Mouse (Mus musculus): ENCODE measurements around the gene Sgms1. TPM values are rescaled to one million over a fixed set of nuclear protein-coding genes. Genes with fewer than 3 reads are reported as not detected.

The Sgms1 gene
- total RNA-seq, 1 experiment from 2014 or later: 62.6 TPM

DNA sequence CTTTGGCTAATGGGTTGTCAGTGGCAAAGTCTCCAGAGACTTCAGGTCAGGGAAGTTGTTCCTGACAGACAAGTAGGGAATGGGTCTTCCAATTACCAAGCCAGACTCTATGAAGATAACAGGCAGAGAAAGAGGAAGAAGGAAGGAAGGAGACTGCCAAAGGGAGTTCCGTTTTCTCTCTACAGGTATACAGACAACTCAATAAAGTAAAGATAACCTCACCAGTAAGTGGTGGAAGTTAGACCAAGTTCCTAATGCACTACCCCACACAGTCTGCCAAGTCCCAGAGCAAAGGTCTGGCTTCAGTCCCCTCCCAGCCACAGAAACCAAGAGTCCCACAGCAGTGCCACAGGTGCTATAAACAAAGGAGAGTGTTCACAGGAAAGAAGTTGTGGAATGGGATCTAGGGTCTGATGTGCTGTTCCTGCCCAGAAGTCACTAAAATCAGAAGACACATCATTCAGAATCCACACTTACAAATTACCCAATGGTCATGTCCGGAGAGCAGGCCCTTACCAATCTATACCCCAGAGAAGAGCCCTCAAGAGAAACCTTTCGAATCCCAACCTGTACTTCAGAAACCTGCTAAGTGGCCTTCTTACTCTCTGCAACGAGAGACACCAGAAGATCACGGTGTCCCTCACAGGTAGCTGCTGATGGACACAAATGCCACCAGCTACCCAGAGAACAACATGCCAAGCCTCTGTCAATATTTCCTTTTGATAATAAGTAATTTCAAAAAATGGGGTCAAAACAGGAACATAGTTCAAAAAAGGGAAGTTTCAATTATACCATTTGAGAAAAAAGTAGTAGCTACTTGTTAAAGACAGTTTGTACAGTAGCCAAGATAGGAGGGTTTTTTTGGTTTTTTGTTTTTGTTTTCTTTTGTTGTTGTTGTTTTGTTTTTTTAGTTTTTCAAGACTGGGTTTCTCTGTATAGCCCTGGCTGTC is 140.1 kb downstream of the Sgms1 start:
- no peak for DNase-seq

DNA sequence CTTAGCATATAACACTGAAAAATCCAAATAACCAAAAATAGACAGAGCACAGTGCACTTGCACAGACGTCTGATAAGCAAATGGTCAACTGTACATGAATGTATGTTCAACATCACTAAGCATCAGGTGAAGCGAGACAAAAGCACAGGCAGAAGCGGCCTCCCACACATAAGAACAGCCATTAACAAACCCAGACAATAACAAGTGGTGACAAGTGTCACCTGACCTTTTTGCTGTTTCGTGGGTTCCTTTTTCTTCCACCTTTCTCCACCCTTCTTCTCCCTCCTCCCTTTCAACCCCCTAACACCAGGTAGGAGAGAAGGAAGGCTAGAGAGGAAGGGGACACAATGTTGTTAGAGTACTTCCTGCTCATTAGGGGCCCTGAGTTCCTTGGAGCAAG is 144.6 kb downstream of the Sgms1 start:
- no peak for DNase-seq

DNA sequence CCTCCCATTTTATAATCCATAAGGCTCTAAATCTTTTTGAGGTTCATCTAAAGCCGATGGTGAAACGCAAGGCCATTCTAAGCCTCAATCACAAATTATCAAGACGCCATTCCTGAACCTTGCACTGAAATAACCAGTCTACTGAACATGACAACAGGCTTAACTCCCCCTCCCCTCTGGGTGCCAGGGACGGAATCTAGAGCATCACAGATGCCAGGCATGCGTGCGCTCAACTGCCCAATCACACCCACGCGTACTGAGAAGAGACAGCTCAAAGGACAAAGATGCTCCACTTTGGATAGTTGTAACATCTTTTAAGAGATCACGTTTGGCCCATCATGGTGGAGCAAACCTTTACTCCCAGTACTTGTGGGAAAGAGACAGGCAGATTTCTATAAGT is 146.3 kb downstream of the Sgms1 start:
- DNase-seq: no peak

DNA sequence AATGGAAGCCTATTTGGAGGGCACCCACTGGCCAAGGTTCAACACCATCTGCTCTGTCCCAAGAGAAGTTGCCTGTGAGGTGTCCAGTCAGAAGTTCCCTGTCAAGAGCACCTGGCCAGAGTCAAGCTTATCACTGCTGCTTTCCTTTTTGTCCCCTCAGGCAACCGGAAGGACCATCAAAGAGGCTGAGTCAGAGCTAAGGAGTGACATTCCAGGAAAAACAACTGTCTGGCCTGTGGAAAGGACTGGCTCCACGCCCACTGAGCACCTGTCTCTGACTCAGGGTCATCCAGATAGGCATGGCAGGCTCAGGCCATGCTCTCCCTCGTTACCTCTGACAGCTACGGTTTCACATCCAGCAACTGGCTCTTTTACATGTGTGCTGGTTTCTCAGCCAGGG is 147.4 kb downstream of the Sgms1 start:
- DNase-seq: no peak

DNA sequence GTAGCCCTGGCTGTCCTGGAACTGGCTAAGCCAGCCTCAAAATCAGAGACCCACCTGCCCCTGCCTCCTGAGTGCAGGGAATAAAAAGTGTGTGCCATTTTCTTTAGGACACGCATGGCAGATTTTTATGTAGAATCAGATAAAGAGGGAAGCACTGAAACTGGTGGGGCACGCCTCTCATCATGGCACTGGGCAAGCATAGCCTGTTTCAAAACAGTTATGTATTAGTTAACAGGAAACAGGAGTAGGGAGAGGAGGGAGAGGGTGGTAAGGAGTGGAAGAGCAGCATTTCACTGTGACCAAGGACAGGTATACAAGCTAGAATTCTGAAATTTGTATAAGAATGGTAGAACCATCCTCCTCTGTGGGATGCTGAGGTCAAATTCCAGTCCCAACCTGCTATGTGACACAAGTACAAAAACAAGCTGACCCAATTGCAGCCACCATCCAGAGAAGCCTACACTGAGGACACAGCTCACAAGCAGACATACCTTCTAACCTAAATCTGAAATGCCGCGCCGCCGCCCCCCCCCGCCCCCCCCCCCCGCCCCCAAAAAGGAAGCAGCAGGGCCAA is 149.0 kb downstream of the Sgms1 start:
- DNase-seq: no peak

DNA sequence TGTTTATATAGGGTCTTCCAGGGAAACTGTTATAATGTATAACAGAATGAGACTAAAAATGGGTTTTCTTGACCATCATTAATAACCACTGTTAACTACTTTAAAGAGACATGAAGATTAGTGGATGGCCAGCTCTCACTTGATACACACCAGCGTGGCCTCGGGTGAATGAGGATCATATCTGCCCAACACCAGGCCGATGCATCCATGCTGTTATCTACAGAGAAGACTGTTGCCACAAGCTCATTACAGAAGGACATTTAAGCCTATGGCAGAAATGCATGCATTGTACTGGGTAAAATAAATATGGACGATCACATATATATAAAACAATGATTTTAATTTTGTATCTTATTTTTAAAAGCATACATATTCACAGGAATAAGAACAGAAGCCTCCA is 149.6 kb downstream of the Sgms1 start:
- DNase-seq: no peak

DNA sequence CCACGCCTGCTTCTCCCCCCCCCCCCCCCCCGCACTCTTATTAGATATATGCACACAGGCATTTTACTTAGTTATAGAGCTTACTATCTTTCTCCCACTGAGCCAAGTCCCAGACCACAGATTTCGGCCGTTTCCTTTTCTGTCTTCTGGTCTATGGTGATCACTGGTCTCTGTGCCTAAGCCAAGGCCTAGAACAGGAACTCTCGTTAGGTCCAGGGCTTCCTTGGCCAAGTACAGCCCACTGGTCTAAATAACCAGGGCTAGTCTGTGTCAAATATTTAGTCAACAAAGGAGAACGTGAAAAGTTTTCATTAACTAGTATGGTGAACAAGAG is 150.1 kb downstream of the Sgms1 start:
- no peak for DNase-seq

DNA sequence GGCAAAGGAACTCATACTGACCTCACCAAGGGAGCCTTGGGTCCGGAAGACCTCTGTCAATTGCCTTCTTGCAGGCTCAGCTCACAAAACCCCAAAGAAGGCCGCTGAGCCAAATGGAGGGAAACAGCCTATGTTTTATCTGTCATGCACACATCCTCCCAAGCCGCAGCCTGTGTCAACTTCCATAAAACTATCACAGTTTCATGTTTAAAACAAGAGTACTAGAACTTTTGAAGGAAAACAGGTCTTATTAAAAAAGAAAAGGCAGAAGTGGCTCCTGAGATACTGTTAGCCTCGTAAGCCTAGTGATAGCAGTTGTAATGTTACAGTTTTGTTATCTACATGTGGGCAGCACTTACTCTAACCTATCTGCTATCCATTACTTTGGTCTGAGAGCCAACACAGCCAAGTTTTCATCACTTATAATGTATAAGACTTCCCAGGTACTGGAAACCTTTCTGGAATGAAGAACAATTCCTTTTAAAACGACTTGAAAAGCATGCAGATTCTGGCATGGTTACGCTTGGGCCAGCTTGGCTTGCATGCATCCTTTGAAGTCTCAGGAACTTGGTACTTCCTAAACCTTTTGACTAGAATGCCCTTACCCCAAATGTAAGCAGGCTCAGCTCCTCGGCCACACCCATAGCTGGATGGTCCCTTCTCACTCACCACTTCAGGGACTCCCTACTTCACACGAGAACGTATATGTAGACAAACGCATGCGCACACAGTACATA is 150.6 kb downstream of the Sgms1 start:
- no peak for DNase-seq

DNA sequence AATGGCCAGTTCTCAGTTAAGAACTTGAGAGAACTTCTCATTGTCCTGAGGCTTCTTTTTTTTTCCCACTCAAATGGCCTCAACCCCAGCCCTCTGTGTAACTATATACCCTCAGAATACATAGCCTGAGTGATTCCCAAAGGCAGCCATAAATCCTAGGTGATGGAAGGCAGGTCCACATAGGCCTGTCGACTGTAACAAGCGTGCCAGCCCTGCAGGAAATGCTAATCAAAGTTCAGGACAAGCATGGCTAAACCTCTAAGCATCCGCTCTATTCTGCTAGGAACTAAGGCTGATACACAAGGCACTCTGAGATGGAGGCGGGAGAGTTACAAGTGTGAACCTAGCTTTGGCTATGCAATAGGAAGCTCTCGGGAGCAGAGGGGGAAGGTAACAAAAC is 151.8 kb downstream of the Sgms1 start:
- DNase-seq: no peak

DNA sequence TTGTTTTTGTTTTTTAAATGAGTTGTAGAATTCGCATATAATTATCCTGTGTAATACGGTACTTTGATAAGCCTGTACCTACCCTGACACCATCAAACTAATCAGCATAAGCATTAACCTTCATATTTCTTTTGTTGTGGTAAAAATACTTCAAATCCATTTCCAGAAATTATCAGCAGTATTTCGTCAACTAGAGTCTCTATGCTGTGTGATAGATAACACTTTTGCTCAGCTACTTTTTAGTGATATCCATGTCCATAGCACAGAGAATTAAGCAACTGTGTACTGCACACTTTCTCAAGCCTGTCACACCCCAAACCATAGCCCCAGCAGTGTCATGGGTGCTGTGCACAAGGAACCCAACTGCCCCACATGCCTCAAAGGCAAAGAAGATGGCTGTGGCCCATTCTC is 152.3 kb downstream of the Sgms1 start:
- no peak for DNase-seq

DNA sequence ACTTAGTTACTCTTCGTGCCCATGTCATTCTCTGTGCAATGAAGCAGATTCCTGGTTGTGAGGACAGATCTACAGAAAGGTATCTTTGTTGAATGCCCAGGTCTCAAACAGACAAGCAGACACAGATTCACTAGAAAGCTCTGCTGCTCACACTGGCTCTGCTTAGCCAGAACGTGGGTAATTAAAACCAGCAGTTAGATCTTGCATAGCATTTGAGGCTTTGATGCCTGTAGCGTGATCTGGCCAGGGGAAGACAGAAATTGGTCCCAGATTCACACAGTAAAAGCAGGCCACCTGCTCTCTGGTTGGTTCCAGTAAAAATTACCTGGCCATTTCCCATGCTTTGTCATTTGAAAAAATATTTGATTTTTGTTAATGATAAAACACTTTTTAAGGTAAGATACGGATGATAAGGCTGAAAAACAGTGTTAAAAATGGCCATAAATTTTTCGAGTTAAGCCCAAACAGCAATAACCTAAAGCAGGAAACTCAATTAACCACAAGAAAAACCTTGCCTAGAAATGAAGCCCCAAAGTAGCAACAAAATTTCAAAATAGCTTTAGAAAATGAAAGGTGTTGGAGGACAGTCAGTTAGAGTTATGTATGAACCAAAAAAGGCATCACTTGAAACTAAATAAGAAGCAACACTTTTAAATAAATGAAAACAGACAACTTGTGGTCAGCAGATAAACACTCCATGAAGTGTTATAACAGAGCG is 154.6 kb downstream of the Sgms1 start:
- DNase-seq: no peak

DNA sequence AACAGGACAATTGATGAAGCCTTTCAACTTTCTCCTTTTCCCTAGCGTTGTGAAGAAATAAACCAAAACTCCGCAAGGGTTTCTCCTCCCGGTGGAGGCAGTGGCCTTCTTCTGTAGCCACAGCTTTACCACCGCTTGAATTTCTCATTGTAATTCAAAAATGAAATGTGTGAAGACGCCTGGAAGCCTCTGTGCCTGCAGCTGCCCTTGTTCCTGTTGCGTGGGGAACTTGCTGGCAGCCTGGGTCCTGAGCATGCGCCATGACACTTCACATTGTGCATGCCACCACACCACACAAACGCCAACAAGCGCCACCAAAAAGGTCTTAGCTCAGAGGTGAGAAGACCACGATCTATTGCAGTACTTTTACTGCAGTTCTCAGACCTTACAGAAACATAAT is 158.2 kb downstream of the Sgms1 start:
- DNase-seq: no peak

DNA sequence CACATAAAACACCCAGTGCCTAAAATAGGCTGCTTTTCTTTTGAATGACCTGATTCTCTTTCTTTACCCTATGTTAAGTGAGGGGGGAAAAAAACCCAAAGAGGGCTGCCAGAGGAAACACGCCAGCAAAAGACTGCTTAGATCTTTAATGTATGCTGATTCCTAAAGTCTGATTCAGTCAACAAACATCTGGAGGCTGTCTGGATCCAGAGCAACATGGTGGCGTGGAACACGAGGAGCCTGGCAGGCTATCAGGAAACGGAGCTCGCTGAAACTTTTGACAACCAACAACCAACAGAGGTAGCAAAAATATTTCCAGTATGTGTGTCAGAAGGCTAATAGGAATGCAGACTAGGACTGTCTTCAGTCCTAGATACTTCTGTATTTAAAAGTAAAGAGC is 158.7 kb downstream of the Sgms1 start:
- DNase-seq: no peak

DNA sequence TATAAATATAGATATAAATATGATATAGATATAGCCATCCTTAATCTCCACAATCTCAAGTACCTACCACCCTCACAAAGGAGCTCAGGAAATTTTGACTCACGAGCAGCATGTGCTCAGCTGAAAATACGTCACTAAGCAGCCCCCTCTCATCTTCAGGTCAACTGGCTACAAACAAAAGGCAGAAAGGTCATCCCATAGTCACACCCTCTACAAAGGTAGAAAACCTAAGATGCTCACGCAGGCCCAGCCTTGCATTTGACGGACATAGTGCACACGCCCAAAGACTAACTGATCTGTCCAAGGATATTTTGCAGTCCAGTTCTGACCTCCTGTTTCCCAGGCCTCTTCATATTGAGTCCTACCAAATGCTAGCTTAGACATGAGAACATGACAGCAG is 159.2 kb downstream of the Sgms1 start:
- no peak for DNase-seq

DNA sequence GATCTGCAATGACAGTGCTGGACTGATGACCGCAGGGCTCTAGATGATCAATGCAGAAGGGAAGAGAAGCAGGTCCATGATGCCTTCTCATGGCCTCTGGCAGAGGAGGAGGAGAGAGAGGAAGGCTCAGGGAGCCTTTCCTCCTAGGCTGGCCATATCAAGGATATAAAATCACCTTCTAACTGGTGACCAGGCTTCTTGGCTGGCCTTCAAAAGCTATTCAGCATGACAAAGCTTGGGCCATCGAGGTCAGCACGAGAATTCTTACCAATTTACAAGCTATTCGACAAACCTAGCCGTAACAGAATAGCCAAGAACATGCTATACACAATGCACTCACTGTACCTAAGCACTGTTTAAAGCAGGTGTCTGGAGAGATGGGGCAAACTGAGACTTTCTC is 159.7 kb downstream of the Sgms1 start:
- DNase-seq: peak; percentile 73

DNA sequence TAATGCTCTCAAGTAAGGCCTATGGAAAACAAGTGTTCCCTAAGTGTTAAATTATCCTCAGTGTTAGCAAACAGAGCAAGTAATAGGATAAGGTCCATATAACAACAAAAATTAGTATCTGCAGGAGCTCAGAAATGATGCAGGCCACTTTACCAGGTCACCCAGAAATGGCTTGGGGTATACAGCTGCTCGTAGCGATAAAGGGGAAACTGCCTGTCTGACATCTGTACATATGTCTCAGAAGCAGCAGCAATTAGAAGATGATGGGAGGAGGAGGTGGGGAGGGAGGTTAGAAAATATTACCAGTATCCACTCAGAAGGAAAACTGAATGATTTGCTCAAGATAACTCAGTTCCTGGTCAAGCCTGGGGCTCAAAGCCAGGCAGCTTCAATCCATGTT is 162.3 kb downstream of the Sgms1 start:
- DNase-seq: no peak

DNA sequence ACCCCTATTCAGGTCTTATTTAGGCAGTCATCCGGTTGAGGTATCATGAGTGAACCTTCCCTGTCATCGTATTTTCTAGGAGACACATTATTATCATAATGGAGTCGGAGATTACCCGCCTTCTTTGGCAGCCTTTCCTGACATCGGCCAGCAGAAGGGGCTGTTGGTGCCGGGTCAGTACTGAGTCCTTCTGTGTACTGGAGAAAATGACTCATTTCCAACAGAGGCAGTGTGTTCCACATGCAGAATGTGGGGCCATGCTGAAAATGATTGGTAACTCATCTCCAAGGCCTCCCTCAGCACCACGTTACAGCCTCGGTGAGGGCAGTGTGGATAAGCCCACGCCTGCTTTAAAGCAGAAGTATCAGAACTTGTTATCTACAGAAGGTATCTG is 164.4 kb downstream of the Sgms1 start:
- peak; percentile 69 for DNase-seq

DNA sequence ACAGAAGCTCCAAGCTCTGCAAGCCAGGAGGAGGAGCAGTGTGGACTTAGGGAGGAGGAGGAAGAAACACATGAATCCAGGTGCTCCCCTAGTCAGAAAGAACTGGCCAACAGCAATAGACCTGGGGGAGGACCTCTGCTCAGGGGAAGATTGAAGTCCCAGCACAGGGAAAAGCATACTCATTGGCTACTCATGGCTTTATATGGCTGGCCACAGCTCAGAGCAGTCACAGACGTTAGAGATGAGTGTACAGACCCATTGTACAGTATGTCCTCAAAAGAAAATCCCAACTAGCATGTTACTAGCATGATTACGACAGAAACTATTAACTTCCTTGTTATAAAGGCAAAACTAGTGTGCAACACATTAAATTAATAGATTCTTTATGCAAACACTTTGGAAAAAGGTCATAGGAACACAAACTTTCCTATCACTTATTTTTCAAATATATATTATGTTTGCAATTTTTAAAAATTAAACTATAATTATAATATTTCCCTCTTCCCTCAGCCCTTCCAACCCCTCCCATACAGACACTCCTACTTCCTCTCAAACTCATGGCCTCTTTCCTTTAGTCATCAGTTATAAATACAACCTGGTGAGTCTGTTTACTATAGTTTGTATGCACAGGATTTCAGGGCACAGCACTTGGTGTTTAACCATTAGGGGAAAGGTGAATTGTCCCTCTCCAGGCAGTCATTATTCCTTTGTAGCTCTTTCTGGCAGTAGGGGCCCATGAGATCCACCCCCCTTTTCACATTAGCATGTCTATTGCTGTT is 165.0 kb downstream of the Sgms1 start:
- no peak for DNase-seq

DNA sequence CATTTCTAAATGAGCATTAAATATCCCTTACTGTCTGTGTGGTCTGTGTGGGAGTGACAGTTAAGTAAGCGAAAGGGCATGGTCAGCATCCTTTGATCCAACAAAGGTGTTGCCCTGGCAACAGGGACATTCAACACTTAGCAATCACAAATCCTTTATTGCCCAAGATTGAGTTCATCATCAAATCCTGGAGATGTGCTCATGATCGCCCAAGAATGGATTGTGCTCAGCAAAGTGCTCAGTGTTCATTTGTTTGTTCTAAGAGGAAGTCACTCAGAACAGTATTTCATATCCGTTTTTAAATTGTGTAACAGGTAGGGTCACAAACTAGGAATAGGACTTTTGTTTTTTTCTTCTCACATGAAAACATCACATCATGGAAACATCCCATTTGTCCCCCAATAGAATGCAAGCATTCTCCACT is 165.8 kb downstream of the Sgms1 start:
- no peak for DNase-seq

DNA sequence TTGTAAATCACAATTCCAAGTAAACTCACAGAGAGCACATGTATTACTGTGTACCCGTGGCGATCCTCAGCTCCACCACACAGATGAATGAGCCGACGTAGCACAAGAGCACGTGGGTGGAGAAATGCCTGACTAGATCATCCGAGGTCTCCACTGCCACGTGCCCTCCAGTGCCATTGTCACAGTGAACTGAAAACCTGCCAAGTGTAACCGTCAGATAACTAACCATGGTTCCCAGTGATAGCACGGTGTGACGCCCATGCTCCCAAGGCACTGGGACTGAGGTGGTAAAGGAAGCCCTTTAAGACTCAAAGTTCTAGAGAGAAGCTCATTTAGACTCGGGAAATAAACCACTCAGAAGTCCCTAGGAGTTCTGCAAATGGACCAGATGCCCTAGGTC is 167.4 kb downstream of the Sgms1 start:
- DNase-seq: no peak

DNA sequence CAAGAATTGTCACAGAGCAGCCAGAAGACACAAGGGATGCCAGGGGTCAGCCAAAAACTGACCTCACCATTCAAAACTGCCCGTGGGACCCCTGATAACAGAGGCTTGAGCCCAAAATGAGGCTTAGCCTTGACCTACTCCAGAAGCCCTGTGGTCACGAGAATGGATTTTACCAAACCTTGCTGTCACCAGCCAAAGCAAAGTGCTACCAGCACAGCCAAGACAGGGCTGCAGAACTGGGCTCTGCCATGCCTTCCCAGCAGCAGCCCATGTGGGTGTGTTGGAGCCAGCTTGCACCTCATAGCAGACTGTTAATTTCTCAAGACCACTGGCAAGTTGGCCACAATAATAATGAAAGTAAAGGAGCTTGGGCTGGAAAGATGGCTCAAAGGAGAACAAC is 168.5 kb downstream of the Sgms1 start:
- DNase-seq: no peak

DNA sequence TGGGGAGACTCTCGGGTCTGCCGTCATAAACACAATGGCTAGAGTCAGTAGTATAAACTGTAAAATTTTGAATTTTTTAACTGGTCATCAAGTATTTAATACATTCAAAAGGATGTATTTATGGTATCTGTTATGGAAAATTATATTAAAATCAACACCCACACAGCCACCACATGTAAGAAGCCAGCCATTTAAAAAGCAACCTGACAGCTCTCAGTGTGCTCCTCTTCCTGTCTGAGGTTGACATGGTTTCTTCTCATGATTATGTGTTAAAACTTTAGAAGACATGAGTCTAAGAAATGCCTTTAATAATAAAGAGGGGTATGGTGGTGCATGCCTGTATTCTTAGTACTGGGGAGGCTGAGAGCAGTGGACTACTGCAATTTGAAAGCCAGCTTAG is 172.8 kb downstream of the Sgms1 start:
- DNase-seq: no peak
